Mouse (Mus musculus) ES-Bruce4 (cell line): ENCODE results near the gene Gm10521. TPM values are rescaled to one million over a fixed set of nuclear protein-coding genes. Genes with fewer than 3 reads are reported as not detected.
"Not testable (repeated sequence)": the region's sequence is repeated elsewhere in the genome, so short reads cannot be mapped to it uniquely, and the experiment has no call there.

Experiments
- H3K27ac ChIP-seq: 2 replicates; pipeline ENCODE4 v1.5.1; 2012; ENCODE audit warnings: low read length, inconsistent platforms; ENCODE audit not compliant: insufficient read depth
- H3K27me3 ChIP-seq: 2 replicates; pipeline ENCODE4 v1.6.1; 2012; ENCODE audit warnings: mild to moderate bottlenecking, low read length, inconsistent platforms; ENCODE audit not compliant: control insufficient read depth, poor library complexity, insufficient read depth, severe bottlenecking
- H3K36me3 ChIP-seq: 2 replicates; pipeline ENCODE4 v1.6.1; 2012; ENCODE audit warnings: inconsistent platforms, mild to moderate bottlenecking, low read length, moderate library complexity; ENCODE audit not compliant: control insufficient read depth, poor library complexity, insufficient read depth, severe bottlenecking
- H3K4me1 ChIP-seq: one replicate; pipeline ENCODE4 v1.8.1; 2011; ENCODE audit warnings: low read length; ENCODE audit not compliant: control insufficient read depth, insufficient read depth
- H3K4me3 ChIP-seq: 2 replicates; pipeline ENCODE4 v1.5.1; 2011; ENCODE audit warnings: low read depth, mild to moderate bottlenecking, low read length
- H3K9ac ChIP-seq: 2 replicates; pipeline ENCODE4 v1.6.1; 2012; ENCODE audit warnings: low read depth, mild to moderate bottlenecking, inconsistent platforms; ENCODE audit not compliant: poor library complexity, severe bottlenecking
- H3K9me3 ChIP-seq: replicated peaks from 2 replicates; pipeline ENCODE4 v1.6.1; 2012; ENCODE audit warnings: mild to moderate bottlenecking, low read length, inconsistent platforms; ENCODE audit not compliant: control insufficient read depth, poor library complexity, insufficient read depth, severe bottlenecking
- CTCF ChIP-seq: IDR thresholded peaks from one replicate; pipeline ENCODE4 v1.8.1; 2011; ENCODE audit warnings: low read depth, low read length
- EP300 ChIP-seq: IDR thresholded peaks from 2 replicates; pipeline ENCODE4 v1.6.1; 2011; ENCODE audit warnings: low read depth, low read length; ENCODE audit not compliant: insufficient read depth
- POLR2A ChIP-seq: IDR thresholded peaks from one replicate; pipeline ENCODE4 v1.8.1; 2011; ENCODE audit warnings: low read length; ENCODE audit not compliant: insufficient read depth
- polyA plus RNA-seq: library from polyadenylated mRNA; stranded (reverse); fragments of >200 nt; gene quantifications from 2 replicates; pipeline ENCODE4 v1.2.4, GENCODE M21; 2011; ENCODE audit warnings: low read depth; ENCODE audit not compliant: missing spikeins, insufficient read depth, insufficient read length

The Gm10521 gene
- polyA plus RNA-seq: not detected in 2 replicates

DNA sequence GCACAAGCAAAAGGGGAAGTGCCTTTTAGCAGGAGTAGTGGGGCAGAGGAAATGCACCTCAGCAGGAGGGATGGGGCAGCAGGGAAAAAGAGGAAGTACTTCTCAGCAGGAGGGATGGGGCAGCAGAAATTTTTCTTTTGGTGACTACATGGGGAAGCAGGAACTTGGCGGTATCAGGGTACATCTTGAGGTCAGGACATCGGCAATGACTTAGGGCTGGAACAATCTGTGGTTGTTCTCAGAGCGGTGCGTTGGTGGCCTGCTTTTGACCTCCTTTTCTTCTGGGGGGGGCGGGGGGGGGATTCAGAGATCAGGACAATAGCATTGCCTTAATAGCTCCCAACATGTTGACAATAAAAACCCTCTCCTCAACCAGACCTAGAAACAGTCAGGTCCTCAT, at the start of gene Gm10521:
Gene Gm10521, plus strand, starts transcription at position 301 of the 400 bp plus-strand sequence.
- peaks cover 34% of the 10 kb centered on the region for H3K9me3 ChIP-seq
- H3K27ac ChIP-seq, H3K4me1 ChIP-seq, H3K27me3 ChIP-seq, H3K36me3 ChIP-seq, H3K9ac ChIP-seq, H3K4me3 ChIP-seq: not testable (repeated sequence)

DNA sequence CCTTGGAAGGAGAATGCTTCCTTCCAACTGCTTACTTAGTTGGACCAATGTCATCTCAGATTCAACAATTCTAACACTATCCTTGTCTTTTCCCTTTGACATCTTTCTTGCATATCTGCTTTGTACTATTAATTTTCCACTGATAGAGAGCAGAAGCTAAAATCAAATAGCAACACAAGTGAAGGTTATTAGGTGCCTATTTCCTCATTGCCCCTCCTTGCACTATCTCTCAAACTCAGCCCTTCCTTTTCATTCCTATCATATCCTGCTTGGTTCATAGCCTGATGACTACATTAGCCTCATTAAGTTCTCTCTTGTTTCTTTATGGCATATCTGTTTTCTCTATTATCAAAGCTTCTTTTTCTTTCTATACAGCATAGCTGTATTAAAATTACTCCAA, 47.3 kb upstream of the Gm10521 start:
- no peaks in the 10 kb centered on the region for H3K9me3 ChIP-seq
- no peaks in the 10 kb centered on the region for H3K27me3 ChIP-seq
- H3K27ac ChIP-seq: no peak overlapping the region
- no peaks in the 10 kb centered on the region for H3K4me1 ChIP-seq
- H3K36me3 ChIP-seq: no peaks in the 10 kb centered on the region
- no peak overlapping the region for H3K9ac ChIP-seq
- TF ChIP-seq POLR2A (no peak), CTCF (no peak)
- H3K4me3 ChIP-seq: no peak overlapping the region

DNA sequence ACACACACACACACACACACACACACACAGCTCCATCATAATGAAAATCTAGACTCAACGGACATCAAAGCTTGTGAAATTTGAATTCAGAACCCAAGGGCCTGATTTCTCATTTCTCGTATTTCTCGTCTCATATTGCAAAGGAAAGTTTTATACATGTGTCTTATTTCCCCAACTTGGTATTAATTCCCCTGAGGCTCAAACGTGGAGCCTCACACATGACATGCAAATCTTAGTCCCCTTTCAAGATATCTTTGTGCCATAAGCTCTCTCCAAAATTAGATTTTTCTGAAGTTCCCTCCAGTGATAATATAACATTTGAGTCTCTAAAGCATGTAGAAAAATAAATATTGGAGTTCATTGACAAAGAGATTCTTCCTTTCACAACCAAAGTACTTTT, 46.7 kb upstream of the Gm10521 start:
- Histone ChIP-seq H3K4me1 (no peaks in the 10 kb centered on the region), H3K36me3 (no peaks in the 10 kb centered on the region), H3K9ac (no peak overlapping the region), H3K9me3 (no peaks in the 10 kb centered on the region), H3K27me3 (no peaks in the 10 kb centered on the region), H3K4me3 (no peak overlapping the region), H3K27ac (no peak overlapping the region)
- TF ChIP-seq CTCF: no peak
- TF ChIP-seq EP300: no peak
- TF ChIP-seq POLR2A: no peak

DNA sequence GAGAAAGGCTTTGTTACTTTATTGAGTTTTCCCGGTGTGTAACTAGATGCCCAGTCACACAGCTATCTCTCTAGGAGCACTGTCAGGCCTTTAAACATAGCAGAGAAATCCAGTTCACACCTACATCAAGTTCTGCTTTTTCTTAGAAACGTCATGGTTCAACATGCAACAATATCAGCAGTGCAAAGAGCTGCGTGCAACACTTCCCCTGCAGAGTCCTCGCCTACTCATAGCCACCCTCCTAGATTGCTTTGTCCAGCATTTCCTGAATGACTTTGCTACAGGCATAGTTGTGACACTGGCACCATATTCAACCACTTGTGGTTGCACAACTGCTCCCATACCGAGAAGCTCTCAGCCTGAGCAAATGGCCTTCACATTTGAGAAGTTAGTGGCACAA, 46.0 kb upstream of the Gm10521 start:
- H3K4me3 ChIP-seq: no peak overlapping the region
- H3K27ac ChIP-seq: no peak overlapping the region
- no peaks in the 10 kb centered on the region for H3K36me3 ChIP-seq
- no peak for TF ChIP-seq CTCF
- TF ChIP-seq POLR2A: no peak
- no peak for TF ChIP-seq EP300
- no peaks in the 10 kb centered on the region for H3K4me1 ChIP-seq
- H3K9ac ChIP-seq: no peak overlapping the region
- H3K9me3 ChIP-seq: no peaks in the 10 kb centered on the region
- no peaks in the 10 kb centered on the region for H3K27me3 ChIP-seq

DNA sequence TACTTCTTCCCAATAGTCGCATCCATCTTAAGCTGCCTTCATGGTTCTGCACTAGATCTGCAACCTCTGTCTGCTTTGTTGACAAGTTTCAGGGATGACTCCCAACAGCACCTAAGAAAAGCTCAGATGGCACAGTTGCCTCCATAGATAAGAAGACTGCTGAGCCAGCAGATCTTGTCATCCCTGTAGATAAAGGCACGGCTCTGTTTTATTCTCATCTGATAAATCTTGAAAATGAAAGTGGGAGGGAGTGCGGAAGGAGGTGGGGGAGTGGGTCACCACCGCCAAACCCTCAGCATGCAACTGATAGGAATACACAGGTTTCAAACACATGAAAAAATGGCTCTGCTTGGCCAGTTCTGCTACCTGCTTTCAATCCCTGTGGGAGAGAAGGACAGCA, 30.0 kb upstream of the Gm10521 start:
- Histone ChIP-seq H3K27me3 (no peaks in the 10 kb centered on the region), H3K9me3 (peaks cover 11% of the 10 kb centered on the region), H3K9ac (no peak overlapping the region), H3K36me3 (no peaks in the 10 kb centered on the region), H3K27ac (no peak overlapping the region), H3K4me3 (no peak overlapping the region), H3K4me1 (peaks cover 2% of the 10 kb centered on the region)
- TF ChIP-seq POLR2A: no peak

DNA sequence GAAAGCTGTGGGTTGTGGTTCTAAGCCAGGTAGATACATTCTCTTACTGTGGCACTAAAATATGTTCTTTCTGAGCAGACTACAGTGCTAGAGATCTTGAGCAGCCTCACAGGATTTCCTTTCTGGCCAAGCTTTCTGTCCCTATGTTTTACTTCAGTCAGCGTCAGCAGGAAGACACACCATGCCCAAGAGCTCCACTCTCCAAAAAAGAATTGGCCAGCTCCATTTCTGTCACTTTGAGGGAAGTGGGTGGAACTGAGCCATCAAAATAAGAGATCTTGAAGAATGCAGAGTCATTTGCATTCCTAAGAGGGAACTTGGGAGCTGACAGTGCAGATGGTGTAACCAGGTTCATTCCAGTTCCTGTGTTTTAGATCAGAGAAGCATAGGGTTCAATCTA, 8.5 kb upstream of the Gm10521 start:
- H3K4me1 ChIP-seq: no peaks in the 10 kb centered on the region
- no peaks in the 10 kb centered on the region for H3K27me3 ChIP-seq
- H3K9ac ChIP-seq: no peak overlapping the region
- peaks cover 6% of the 10 kb centered on the region for H3K9me3 ChIP-seq
- H3K36me3 ChIP-seq: no peaks in the 10 kb centered on the region
- H3K4me3 ChIP-seq: no peak overlapping the region
- no peak for TF ChIP-seq EP300
- TF ChIP-seq CTCF: no peak
- TF ChIP-seq POLR2A: no peak
- H3K27ac ChIP-seq: no peak overlapping the region
